Mouse (Mus musculus) macrophage (primary cell): ENCODE measurements around the gene Hjurp. TPM values are rescaled to one million over a fixed set of nuclear protein-coding genes. Genes with fewer than 3 reads are reported as not detected.

ENCODE experiments used
- H3K27ac ChIP-seq: fragments of 350-480 bp; formaldehyde crosslinking; 2 replicates; pipeline ENCODE4 v1.9.0; 2021
- H3K36me3 ChIP-seq: fragments of 350-480 bp; formaldehyde crosslinking; 2 replicates; pipeline ENCODE4 v1.9.0; 2021; ENCODE audit errors: inconsistent target
- H3K4me3 ChIP-seq: fragments of 350-480 bp; formaldehyde crosslinking; 2 replicates; pipeline ENCODE4 v1.9.0; 2021; ENCODE audit errors: inconsistent target
- H3K79me2 ChIP-seq: fragments of 350-480 bp; formaldehyde crosslinking; 2 replicates; pipeline ENCODE4 v1.9.0; 2021; ENCODE audit errors: inconsistent target
- WGBS: methylation state at CpG from one replicate; pipeline ENCODE4 v1.1.7; 2026; ENCODE audit warnings: inconsistent platforms; ENCODE audit not compliant: missing documents; 5-methylcytosine and 5-hydroxymethylcytosine counted together
- polyA plus RNA-seq: library from polyadenylated mRNA; stranded (reverse); fragments of 250-400 nt; gene quantifications from 3 replicates; pipeline ENCODE4 v1.2.4, GENCODE M21; 2018; ENCODE audit warnings: inconsistent platforms

Hjurp gene
- polyA plus RNA-seq, 1 experiment from 2014 or later = 11.5 TPM

DNA sequence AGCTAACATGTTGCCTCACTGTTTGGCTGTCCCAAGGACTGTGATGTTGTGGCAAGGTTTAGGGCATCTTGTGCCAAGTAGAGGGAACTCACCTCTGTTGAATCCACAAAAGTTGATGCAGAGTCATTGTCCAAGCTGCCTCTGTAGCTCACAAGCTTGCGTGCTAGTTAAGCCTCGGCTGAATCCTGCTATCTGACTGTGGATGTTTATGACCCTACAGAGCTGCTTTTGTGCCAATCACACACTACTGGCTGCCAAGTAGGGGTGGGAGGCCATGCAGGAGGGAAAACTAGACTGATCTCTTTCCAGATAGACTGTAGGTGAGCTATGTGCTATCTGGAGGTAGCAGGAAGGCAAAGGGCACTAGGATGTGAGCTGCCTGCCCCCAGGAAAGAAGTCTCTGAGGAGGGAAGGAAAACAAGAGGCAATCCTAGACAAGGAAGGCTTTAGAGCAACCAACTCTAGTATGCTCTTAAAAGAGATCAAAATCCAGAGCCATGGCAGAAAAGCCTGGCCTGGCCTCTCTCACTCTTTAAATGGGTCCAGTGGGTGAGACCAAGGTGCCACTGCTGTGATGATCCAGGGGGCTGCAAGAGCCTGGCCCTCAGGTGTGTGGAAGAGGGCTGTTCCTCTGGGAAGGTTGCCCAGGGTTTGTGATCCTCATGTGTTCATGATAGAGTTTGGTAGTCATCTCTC lies 63.5 kb downstream of the Hjurp start:
- Histone ChIP-seq H3K27ac (no peak overlapping the region), H3K4me3 (no peak overlapping the region), H3K79me2 (no peaks in the 10 kb centered on the region), H3K36me3 (no peaks in the 10 kb centered on the region)
- 81% methylated on average over 2 of the region's 2 CpGs for WGBS

DNA sequence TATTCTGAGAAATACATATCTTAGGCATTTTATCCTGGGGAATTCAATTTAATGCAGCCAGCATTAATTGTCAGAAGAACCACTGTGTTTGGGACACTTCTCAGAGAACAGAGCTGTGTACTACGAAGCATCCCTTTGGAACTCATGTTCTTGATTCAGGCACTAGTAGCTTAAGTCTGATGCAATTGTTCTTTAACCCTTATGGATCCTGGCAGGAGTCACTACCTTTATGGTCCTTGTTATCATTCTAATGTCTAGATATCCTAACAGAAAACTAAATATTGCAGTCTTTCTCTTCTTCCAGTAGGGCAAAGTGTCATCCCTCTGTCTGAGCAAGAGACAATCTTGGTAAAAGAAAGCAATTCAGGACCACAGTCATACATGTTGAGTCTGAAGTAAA lies 64.4 kb downstream of the Hjurp start:
- no peak overlapping the region for H3K4me3 ChIP-seq
- H3K79me2 ChIP-seq = no peaks in the 10 kb centered on the region

More for the DNA sequence above, 64.4 kb downstream of the Hjurp start:
- 75% methylated on average over 1 of the region's 1 CpGs for WGBS
- no peak overlapping the region for H3K27ac ChIP-seq
- H3K36me3 ChIP-seq = no peaks in the 10 kb centered on the region

Other genes with a start within 250 kb of the Hjurp start
- not detected in 3 replicates for gene Ugt1a10, start 222.2 kb downstream of the Hjurp start, polyA plus RNA-seq
- 0.10 TPM in 1 of 3 replicates, not detected in the others for gene Ugt1a9, start 206.8 kb downstream of the Hjurp start, polyA plus RNA-seq
- not detected in 3 replicates for gene Ugt1a8, start 189.8 kb downstream of the Hjurp start, polyA plus RNA-seq
- 92.6 to 134 TPM (median 101 TPM) in 3 replicates for gene Ugt1a7c, start 182.6 kb downstream of the Hjurp start, polyA plus RNA-seq
- gene Ugt1a6b, start 174.4 kb downstream of the Hjurp start, polyA plus RNA-seq = 0.21 to 0.37 TPM (median 0.30 TPM) in 3 replicates
- 2.5 to 7.5 TPM (median 3.9 TPM) in 3 replicates for gene Ugt1a6a, start 142.8 kb downstream of the Hjurp start, polyA plus RNA-seq
- gene Ugt1a5, start 111.6 kb downstream of the Hjurp start, polyA plus RNA-seq = not detected in 3 replicates
- gene Ugt1a2, start 77.0 kb downstream of the Hjurp start, polyA plus RNA-seq = 0.14 TPM in 1 of 3 replicates, not detected in the others
- not detected in 3 replicates for gene Dnajb3, start 71.9 kb downstream of the Hjurp start, polyA plus RNA-seq
- gene Ugt1a1, start 65.7 kb downstream of the Hjurp start, polyA plus RNA-seq = 0.32 TPM in 1 of 3 replicates, not detected in the others
- 0.04 to 0.31 TPM (median 0.22 TPM) in 3 replicates for gene Mroh2a, start 50.6 kb downstream of the Hjurp start, polyA plus RNA-seq
- gene Trpm8, start within 50 bp of the Hjurp start, polyA plus RNA-seq = not detected in 3 replicates
- gene Spp2, start 129.3 kb upstream of the Hjurp start, polyA plus RNA-seq = not detected in 3 replicates
- gene Glrp1, start 232.4 kb upstream of the Hjurp start, polyA plus RNA-seq = 0.17 to 0.66 TPM (median 0.42 TPM) in 3 replicates